Mouse (Mus musculus) midbrain, embryonic 15.5 days (tissue): Measurements from ENCODE around the gene Pip5k1b. TPM values are rescaled to one million over a fixed set of nuclear protein-coding genes. Genes with fewer than 3 reads are reported as not detected.

Source experiments
- ATAC-seq: fragments of 200-750 bp; cut with Nextera tagmentation; replicated peaks from 2 replicates; pipeline ENCODE4 v1.8.0; 2017; ENCODE audit warnings: moderate TSS enrichment
- H3K27ac ChIP-seq: fragments of 300-500 bp; sonication (generic); 2 replicates; pipeline ENCODE4 v1.5.1; 2015; ENCODE audit warnings: mild to moderate bottlenecking, inconsistent platforms
- H3K27me3 ChIP-seq: fragments of 300-500 bp; sonication (generic); replicated peaks from 2 replicates; pipeline ENCODE4 v1.6.1; 2015; ENCODE audit warnings: inconsistent platforms
- H3K36me3 ChIP-seq: fragments of 300-500 bp; sonication (generic); replicated peaks from 2 replicates; pipeline ENCODE4 v1.6.1; 2015; ENCODE audit warnings: inconsistent platforms
- H3K4me1 ChIP-seq: fragments of 300-500 bp; sonication (generic); 2 replicates; pipeline ENCODE4 v1.6.1; 2015; ENCODE audit warnings: inconsistent platforms
- H3K4me2 ChIP-seq: fragments of 300-500 bp; sonication (generic); 2 replicates; pipeline ENCODE4 v1.6.1; 2015; ENCODE audit warnings: inconsistent platforms, mild to moderate bottlenecking, moderate library complexity
- H3K4me3 ChIP-seq: fragments of 300-500 bp; sonication (generic); 2 replicates; pipeline ENCODE4 v1.5.1; 2015; ENCODE audit warnings: mild to moderate bottlenecking, inconsistent platforms
- H3K9ac ChIP-seq: fragments of 300-500 bp; sonication (generic); 2 replicates; pipeline ENCODE4 v1.6.1; 2015; ENCODE audit warnings: mild to moderate bottlenecking, inconsistent platforms
- H3K9me3 ChIP-seq: fragments of 300-500 bp; sonication (generic); 2 replicates; pipeline ENCODE4 v1.6.1; 2016; ENCODE audit warnings: inconsistent platforms
- WGBS: fragments of 180-500 bp; shearing (Covaris S2); methylation state at CpG from one replicate; pipeline ENCODE4 v1.1.7; 2015; ENCODE audit warnings: mixed read lengths; 5-methylcytosine and 5-hydroxymethylcytosine counted together
- polyA plus RNA-seq: library from polyadenylated mRNA; unstranded; fragments of >200 nt; fragmentation: Nextera tagmentation; extraction: Ambion mirVana; gene quantifications from 2 replicates; pipeline ENCODE4 v1.2.1, GENCODE M21; 2015

Pip5k1b gene
- polyA plus RNA-seq, 1 experiment from 2014 or later = 1.1 TPM

DNA sequence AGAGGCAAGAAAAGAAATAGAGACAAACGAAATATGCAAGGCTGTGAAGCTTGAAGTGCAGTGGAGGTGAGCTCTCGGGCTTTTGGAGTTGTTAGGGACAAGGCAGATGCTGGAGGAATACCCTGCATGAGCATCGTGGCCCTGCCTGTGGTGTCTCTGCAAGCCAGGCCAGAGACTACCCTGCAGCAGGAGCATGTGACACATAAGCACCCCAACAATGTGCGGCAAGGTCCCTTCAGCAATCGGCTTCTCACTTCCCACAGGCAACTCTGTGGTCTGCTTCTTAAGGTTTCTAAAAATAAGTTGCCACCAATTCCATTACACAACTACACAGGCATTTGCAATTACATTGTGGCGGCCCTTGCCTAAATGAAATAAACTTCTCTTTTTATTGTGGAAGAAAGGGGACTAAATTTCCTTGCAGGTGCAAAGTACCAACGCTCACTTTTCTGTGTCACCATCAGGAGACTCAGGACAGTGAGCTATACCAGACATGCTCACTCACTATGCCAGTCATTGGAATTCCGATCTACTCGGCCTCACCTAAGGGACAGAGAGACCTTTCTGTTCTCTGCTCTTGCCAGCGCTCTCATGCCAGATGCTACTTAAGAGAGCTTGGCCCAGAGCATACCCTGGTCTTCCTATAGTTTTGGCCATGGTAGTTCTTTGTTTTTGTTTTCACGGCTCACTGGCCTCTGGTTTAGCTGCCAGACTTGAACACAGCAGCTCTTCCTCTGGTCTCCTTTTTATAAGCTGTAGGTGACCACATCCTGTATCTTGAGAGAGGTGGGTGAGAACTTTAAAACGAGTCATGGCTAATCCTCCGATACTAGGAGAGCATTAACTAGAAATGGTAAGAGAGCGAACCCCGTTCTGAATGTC, 28.7 kb downstream of the Pip5k1b start:
- Histone ChIP-seq H3K27me3 (no peaks in the 10 kb centered on the region), H3K9me3 (no peaks in the 10 kb centered on the region), H3K4me2 (no peak overlapping the region), H3K9ac (no peak overlapping the region), H3K36me3 (no peaks in the 10 kb centered on the region), H3K27ac (no peak overlapping the region), H3K4me3 (no peak overlapping the region), H3K4me1 (no peaks in the 10 kb centered on the region)
- ATAC-seq = no peak
- 81% methylated on average over 15 of the region's 15 CpGs for WGBS

DNA sequence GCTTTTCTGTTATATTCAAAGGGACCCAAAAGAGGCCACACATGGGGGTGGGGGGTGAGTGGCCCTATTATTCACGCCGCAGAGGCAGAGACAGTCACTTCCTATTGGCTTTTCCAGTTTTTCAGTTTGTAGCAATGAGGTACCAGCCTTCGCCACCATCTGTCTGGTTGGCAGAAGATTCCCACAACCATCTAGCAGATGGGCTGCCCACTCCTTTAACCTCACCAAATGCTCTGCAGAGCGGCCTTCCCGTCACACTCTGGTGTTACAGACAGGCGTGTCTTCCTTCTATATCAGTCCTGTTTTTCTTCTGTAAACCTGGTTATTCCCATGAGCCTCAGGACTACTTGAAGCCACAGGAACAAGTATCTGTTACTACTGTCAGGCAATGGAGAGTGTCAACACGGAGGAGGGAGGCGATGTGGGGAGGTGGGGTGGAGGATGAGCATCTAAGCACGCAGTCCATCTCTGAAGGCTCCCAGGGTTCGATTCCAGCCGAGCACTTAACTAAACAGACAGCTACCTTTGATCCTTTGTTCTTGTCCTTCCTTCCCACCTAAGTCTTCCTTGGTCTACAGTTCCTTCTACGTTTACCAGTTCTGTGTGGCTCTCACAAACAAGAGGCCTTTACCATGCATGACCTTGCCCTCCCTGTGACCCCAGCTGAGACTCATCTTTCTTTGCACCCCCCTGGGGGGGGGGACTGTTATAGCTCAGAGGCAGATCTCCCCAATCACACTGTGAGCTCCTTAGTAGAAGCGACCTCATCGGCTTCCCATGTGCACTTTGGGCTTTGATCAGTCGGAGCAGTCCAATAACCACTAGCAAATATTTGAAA, 32.0 kb downstream of the Pip5k1b start:
- no peak for ATAC-seq

DNA sequence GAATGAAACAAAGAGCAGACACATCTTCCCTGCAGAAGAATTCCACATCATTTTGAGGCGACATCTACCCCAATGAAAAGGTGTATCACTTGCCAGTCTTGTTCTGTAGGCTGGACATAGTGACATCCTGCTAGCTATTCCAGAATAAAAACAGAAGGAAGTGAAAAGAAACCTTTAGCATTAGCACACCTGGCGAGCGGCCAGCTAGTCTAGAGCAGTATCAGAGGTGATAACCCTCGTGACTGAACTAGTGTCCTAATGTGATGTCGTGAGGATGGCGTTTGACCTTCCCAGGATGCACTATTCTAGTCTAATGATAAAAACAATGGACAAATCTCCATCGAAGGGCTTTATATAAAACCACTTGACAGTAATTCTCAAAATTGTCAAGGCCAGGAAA, 33.7 kb downstream of the Pip5k1b start:
- 91% methylated on average over 7 of the region's 7 CpGs for whole genome bisulfite sequencing
- no peak overlapping the region for H3K9ac ChIP-seq
- no peak for ATAC-seq

More for the DNA sequence above, 32.0 kb downstream of the Pip5k1b start:
- Histone ChIP-seq H3K4me2 (no peak overlapping the region), H3K4me1 (no peaks in the 10 kb centered on the region), H3K27ac (no peak overlapping the region), H3K9me3 (no peaks in the 10 kb centered on the region), H3K9ac (no peak overlapping the region), H3K36me3 (no peaks in the 10 kb centered on the region), H3K27me3 (no peaks in the 10 kb centered on the region), H3K4me3 (no peak overlapping the region)
- WGBS = 76% methylated on average over 15 of the region's 15 CpGs

DNA sequence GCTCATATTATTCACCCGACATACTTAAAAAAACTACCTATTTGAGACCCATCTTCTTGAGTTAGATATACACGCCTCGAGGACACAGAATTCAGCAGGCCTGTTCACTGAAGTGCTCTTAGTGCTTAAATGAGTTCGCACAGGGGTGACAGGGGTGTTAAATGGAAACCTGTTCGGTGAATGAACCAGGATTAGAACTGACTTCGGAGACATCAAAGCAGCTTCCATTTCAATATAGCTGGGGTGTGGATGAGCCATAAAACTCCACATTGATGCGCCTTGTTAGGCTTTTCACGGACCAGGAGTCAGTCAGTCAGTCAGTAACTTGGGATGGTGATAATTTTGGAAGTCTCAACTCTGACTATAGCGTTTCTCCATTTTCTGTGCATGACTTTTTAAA, 34.5 kb downstream of the Pip5k1b start:
- Histone ChIP-seq H3K4me1 (no peaks in the 10 kb centered on the region), H3K4me2 (no peak overlapping the region), H3K27ac (no peak overlapping the region), H3K36me3 (no peaks in the 10 kb centered on the region), H3K9me3 (no peaks in the 10 kb centered on the region), H3K9ac (no peak overlapping the region), H3K27me3 (no peaks in the 10 kb centered on the region), H3K4me3 (no peak overlapping the region)
- WGBS = 74% methylated on average over 9 of the region's 9 CpGs
- ATAC-seq = no peak

More for the DNA sequence above, 33.7 kb downstream of the Pip5k1b start:
- no peaks in the 10 kb centered on the region for H3K4me1 ChIP-seq
- no peaks in the 10 kb centered on the region for H3K9me3 ChIP-seq
- H3K36me3 ChIP-seq = no peaks in the 10 kb centered on the region
- H3K27ac ChIP-seq = no peak overlapping the region
- no peaks in the 10 kb centered on the region for H3K27me3 ChIP-seq
- no peak overlapping the region for H3K4me2 ChIP-seq
- H3K4me3 ChIP-seq = no peak overlapping the region

DNA sequence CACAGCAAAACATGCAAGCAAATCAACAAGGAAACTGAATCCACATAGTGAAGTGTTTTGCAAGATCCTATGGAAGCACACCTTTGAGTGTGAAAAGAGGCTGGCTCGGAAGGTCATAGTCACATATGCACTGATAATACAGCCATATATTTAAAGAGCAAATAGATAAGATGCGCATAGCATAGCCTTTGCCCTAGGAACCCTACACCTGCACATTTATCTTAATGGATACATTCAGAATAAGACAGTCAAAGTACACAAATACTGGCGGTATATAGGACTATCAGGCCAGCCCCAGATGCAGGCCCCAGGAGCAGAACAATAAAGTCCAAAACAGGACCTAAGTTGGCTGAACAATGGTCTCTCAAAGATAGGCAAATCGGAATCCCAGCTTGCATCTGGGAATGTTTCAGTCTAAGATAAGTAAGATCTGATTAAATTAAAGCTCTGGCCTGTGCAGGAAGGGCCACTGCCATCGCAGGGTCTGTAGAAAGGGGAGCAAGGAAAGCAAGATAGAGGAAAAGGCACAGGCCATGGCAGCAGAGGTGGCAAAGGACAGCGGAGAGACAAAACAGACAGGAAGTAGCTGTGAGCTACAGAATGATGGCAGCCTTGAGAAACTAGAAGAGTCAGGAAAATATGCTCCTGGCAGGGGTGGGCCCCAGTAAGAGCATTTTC, 35.8 kb downstream of the Pip5k1b start:
- H3K36me3 ChIP-seq = no peaks in the 10 kb centered on the region
- no peak for ATAC-seq
- H3K27ac ChIP-seq = no peak overlapping the region
- WGBS = 88% methylated on average over 6 of the region's 6 CpGs
- H3K27me3 ChIP-seq = no peaks in the 10 kb centered on the region
- no peak overlapping the region for H3K4me2 ChIP-seq
- H3K9me3 ChIP-seq = no peaks in the 10 kb centered on the region
- H3K4me1 ChIP-seq = no peaks in the 10 kb centered on the region
- H3K4me3 ChIP-seq = no peak overlapping the region
- no peak overlapping the region for H3K9ac ChIP-seq

DNA sequence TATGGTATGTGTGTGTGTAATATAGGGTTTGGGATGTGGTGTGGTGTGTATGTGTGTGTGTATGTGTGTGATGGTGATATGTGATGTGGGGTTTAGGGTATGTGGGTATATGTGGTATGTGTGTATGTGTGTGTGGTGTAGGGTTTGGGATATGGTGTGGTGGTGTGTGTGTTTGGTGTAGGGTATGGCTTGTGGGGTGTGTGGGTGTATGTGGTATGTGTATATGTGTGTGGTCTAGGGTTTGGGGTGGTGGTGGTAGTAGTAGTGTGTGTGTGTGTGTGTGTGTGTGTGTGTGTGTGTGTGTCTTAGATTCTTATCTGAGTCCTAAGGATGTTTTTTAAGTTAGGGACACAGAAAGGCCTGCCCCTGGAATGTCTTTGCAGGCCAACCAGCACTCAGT, 37.3 kb downstream of the Pip5k1b start:
- H3K36me3 ChIP-seq = no peaks in the 10 kb centered on the region
- H3K9me3 ChIP-seq = no peaks in the 10 kb centered on the region
- no peak overlapping the region for H3K4me3 ChIP-seq
- no peaks in the 10 kb centered on the region for H3K27me3 ChIP-seq
- no peaks in the 10 kb centered on the region for H3K4me1 ChIP-seq
- H3K27ac ChIP-seq = no peak overlapping the region
- H3K9ac ChIP-seq = no peak overlapping the region
- no peak overlapping the region for H3K4me2 ChIP-seq
- ATAC-seq = no peak

DNA sequence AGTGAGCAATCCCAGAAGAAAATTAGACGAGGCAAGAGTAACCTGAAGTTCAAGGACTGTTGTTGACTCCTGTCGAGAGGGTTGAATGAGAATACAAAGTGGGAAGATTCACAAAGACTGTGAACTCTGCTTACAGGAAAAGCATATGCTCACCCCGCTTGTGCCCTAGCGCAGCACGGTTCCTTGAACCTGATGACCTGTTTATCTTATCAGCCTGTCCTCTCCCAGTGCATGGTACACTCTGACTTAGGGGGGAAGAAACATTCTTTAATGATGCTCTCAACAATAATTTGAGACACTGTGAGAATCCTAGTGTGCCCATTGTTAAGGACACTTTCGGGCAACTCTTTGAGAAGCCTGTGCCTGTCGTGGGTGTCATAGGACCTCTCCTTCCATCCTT, 38.6 kb downstream of the Pip5k1b start:
- H3K27me3 ChIP-seq = no peaks in the 10 kb centered on the region
- no peaks in the 10 kb centered on the region for H3K4me1 ChIP-seq
- no peak overlapping the region for H3K4me2 ChIP-seq
- H3K4me3 ChIP-seq = no peak overlapping the region
- no peak overlapping the region for H3K9ac ChIP-seq
- no peak overlapping the region for H3K27ac ChIP-seq
- ATAC-seq = no peak
- 84% methylated on average over 7 of the region's 7 CpGs for WGBS
- H3K9me3 ChIP-seq = no peaks in the 10 kb centered on the region
- no peaks in the 10 kb centered on the region for H3K36me3 ChIP-seq

DNA sequence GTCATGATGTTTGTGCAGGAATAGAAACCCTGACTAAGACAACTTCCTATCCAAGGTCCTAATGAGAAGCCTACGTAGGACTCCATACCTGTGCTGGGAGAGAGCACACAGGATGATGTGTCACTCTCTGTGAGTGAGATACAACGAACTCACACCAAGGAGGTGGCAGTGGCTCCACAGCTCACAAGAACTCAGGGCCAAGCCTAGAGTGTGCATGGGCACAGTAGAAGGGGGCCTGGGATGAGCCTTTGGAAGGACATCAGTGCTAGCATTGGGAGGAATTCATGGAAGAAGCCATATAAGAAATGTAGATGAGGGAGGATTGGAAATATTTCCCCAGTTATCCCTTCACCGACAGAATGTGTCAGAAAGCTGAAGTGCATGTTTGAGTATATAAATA, 39.7 kb downstream of the Pip5k1b start:
- Histone ChIP-seq H3K4me2 (no peak overlapping the region), H3K9ac (no peak overlapping the region), H3K9me3 (no peaks in the 10 kb centered on the region), H3K4me3 (no peak overlapping the region), H3K27me3 (no peaks in the 10 kb centered on the region), H3K27ac (no peak overlapping the region), H3K4me1 (no peaks in the 10 kb centered on the region), H3K36me3 (no peaks in the 10 kb centered on the region)
- no peak for ATAC-seq
- 97% methylated on average over 3 of the region's 3 CpGs for WGBS

DNA sequence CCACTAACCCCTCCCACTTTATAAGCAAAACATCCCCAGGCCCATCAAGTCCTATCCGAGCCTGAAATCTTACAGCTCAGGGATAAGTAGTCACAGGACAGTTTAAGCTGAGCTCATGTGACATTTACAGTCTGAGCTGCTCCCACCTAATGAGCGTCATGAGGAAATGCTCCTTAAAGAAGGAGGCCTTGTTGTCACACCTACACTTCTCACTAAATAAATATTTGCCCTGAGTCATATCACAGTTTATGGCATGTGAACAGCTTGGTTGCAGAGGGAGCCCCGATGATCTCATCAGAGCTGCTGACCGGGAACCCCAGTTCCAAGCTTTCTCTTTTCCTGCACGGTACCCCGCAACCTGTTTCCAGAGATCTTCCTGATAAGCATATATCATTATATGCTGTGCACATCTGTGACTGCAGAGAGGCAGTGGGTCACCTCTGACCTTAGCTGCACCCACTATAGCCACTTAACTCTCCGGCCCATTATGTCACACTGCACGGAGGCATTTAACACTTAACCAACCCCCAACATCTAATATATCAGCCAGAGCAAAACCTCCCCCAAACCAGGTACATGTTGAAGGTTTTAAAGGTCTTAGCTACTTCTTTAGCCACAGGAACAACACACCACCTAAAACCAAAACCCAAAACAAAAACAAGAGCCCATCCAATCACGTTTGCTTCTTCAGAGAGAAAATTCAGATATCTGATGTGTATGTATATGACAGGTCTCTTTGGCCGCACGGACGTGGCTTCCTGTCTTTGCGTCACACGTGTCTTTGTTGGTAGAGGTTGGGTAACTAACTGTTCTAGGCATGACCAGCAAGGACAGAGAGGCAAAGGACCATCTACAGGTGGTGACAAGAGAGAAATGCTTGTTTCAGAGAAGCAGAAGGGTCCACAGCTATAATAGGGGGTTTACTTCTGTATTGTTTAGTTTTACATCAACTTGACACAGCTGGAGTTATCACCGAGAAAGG, 40.7 kb downstream of the Pip5k1b start:
- no peaks in the 10 kb centered on the region for H3K9me3 ChIP-seq

DNA sequence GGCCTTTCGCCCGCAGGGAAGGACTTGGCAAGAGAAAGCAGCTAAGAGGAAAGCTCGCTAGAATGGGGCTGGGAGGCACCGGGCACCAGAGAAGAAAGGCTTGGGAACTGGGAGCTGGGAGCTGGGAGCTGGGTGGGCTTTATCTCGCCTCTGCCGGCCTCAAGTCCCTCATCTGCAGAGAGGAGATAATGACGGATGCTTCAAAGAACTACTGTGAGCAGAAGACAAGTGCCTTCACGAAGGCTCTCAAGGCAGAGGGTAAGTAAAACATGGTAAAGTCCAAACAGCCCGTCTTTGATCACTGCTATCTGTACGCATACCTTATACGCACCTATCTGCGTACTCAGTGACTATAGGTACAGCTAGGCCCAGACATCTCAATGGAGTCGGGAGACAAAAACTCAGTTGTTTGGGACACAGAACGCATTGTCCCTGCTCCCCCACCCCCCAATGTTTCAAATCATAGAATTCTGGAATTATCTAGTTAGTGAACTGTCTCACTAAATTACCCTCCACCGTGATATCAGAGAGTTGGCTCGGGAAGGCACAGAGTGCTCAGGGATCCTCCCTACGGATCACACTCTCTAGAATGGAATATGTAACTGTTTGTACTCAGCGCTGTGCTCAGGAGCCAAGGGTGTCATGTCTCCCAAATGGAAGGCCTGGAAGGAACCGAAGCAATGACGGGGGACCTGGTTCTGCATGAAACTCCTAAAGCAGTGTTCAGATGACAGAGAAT, 42.4 kb downstream of the Pip5k1b start:
- ATAC-seq = no peak
- Histone ChIP-seq H3K27ac (no peak overlapping the region), H3K9me3 (no peaks in the 10 kb centered on the region), H3K9ac (no peak overlapping the region), H3K4me2 (no peak overlapping the region), H3K4me3 (no peak overlapping the region), H3K27me3 (no peaks in the 10 kb centered on the region), H3K36me3 (no peaks in the 10 kb centered on the region), H3K4me1 (peaks cover 6% of the 10 kb centered on the region; the same call in 1 of the 2 replicates)
- WGBS = 81% methylated on average over 20 of the region's 20 CpGs

More for the DNA sequence above, 40.7 kb downstream of the Pip5k1b start:
- 91% methylated on average over 15 of the region's 15 CpGs for WGBS
- H3K27me3 ChIP-seq = no peaks in the 10 kb centered on the region
- H3K27ac ChIP-seq = no peak overlapping the region
- no peaks in the 10 kb centered on the region for H3K36me3 ChIP-seq
- no peaks in the 10 kb centered on the region for H3K4me1 ChIP-seq
- H3K4me3 ChIP-seq = no peak overlapping the region
- ATAC-seq = no peak
- no peak overlapping the region for H3K9ac ChIP-seq
- no peak overlapping the region for H3K4me2 ChIP-seq

DNA sequence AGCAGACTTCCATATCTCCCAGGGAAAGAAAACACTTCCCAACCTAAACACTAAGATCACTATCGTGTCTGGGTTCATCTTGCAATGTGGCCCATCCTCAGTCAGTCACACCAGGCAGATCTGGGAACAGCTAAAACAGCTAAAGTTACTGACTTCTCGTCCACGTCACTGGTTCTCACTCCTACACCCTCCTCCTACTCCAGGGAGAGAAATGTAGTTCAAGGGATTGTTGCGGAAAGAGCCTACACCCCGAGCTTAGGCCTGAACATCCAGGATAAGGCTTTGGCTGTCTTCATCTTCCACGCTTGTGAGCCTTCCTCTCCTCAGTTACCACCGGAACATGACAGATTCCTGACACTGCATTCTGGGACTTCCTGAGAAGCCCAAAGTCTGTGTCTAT, 43.7 kb downstream of the Pip5k1b start:
- Histone ChIP-seq H3K36me3 (no peaks in the 10 kb centered on the region), H3K4me2 (no peak overlapping the region), H3K9me3 (no peaks in the 10 kb centered on the region), H3K27me3 (no peaks in the 10 kb centered on the region), H3K27ac (no peak overlapping the region), H3K4me3 (no peak overlapping the region), H3K4me1 (peaks cover 9% of the 10 kb centered on the region), H3K9ac (no peak overlapping the region)
- ATAC-seq = no peak
- 90% methylated on average over 7 of the region's 7 CpGs for WGBS
